Mouse (Mus musculus): Measurements from ENCODE around the gene Hrh2.

The Hrh2 gene

GRCm38 (mm10) chr13:54177346-54177745 is 14.6 kb upstream of the Hrh2 start:
- no peak for DNase-seq (ENCODE audit: low spot score)

- no peak for DNase-seq (ENCODE audit: low spot score)
Measured at GRCm38 (mm10) chr13:54178647-54179046, 13.3 kb upstream of the Hrh2 start.

GRCm38 (mm10) chr13:54179971-54180370 is 12.0 kb upstream of the Hrh2 start:
- DNase-seq (ENCODE audit: low spot score), result no peak

GRCm38 (mm10) chr13:54180461-54180860 is 11.5 kb upstream of the Hrh2 start:
- no peak for DNase-seq (ENCODE audit: low spot score)

- no peak for DNase-seq (ENCODE audit: low spot score)
Measured at GRCm38 (mm10) chr13:54181318-54181717, 10.6 kb upstream of the Hrh2 start.

- DNase-seq (ENCODE audit: low spot score), result no peak
Measured at GRCm38 (mm10) chr13:54181947-54182346, 10.0 kb upstream of the Hrh2 start.

- no peak for DNase-seq (ENCODE audit: low spot score)
Measured at GRCm38 (mm10) chr13:54186394-54186793, 5.5 kb upstream of the Hrh2 start.

GRCm38 (mm10) chr13:54188190-54188706 is 3.7 kb upstream of the Hrh2 start:
- DNase-seq (ENCODE audit: low spot score), result no peak

GRCm38 (mm10) chr13:54189896-54190295 is 2.0 kb upstream of the Hrh2 start:
- DNase-seq (ENCODE audit: low spot score), result no peak

- no peak for DNase-seq (ENCODE audit: low spot score)
Measured at GRCm38 (mm10) chr13:54191181-54191580, 748 bp upstream of the Hrh2 start.

- DNase-seq (ENCODE audit: low spot score), result peak; percentile 9
Measured at GRCm38 (mm10) chr13:54193580-54193979, 1.7 kb downstream of the Hrh2 start.

- no peak for DNase-seq (ENCODE audit: low spot score)
Measured at GRCm38 (mm10) chr13:54199000-54199399, 7.1 kb downstream of the Hrh2 start.

GRCm38 (mm10) chr13:54202458-54202857 is 10.5 kb downstream of the Hrh2 start:
- DNase-seq (ENCODE audit: low spot score), result no peak

GRCm38 (mm10) chr13:54203419-54203818 is 11.5 kb downstream of the Hrh2 start:
- no peak for DNase-seq (ENCODE audit: low spot score)

- no peak for DNase-seq (ENCODE audit: low spot score)
Measured at GRCm38 (mm10) chr13:54205195-54205594, 13.3 kb downstream of the Hrh2 start.

- DNase-seq (ENCODE audit: low spot score), result no peak
Measured at GRCm38 (mm10) chr13:54206140-54206753, 14.3 kb downstream of the Hrh2 start.

- no peak for DNase-seq (ENCODE audit: low spot score)
Measured at GRCm38 (mm10) chr13:54209476-54210253, 17.7 kb downstream of the Hrh2 start.

- DNase-seq (ENCODE audit: low spot score), result no peak
Measured at GRCm38 (mm10) chr13:54211528-54212488, 19.9 kb downstream of the Hrh2 start.

GRCm38 (mm10) chr13:54212516-54212915 is 20.6 kb downstream of the Hrh2 start:
- DNase-seq (ENCODE audit: low spot score), result no peak

- no peak for DNase-seq (ENCODE audit: low spot score)
Measured at GRCm38 (mm10) chr13:54215266-54215665, 23.3 kb downstream of the Hrh2 start.

- DNase-seq (ENCODE audit: low spot score), result no peak
Measured at GRCm38 (mm10) chr13:54215777-54216316, 23.9 kb downstream of the Hrh2 start.

GRCm38 (mm10) chr13:54218341-54218740 is 26.4 kb downstream of the Hrh2 start:
- DNase-seq (ENCODE audit: low spot score), result no peak

Data from yolk sac, embryonic 10.5 days (tissue).